Mouse (Mus musculus) fibroblast of lung, adult 2 months (primary cell): ENCODE results near the gene Gnb1.
"Not testable (repeated sequence)": the region's sequence is repeated elsewhere in the genome, so short reads cannot be mapped to it uniquely, and the experiment has no call there.

Experiments
- DNase-seq: peaks from one replicate; pipeline ENCODE4 v3.0.0-alpha.2; 2011; ENCODE audit warnings: low read depth

The Gnb1 gene

DNA sequence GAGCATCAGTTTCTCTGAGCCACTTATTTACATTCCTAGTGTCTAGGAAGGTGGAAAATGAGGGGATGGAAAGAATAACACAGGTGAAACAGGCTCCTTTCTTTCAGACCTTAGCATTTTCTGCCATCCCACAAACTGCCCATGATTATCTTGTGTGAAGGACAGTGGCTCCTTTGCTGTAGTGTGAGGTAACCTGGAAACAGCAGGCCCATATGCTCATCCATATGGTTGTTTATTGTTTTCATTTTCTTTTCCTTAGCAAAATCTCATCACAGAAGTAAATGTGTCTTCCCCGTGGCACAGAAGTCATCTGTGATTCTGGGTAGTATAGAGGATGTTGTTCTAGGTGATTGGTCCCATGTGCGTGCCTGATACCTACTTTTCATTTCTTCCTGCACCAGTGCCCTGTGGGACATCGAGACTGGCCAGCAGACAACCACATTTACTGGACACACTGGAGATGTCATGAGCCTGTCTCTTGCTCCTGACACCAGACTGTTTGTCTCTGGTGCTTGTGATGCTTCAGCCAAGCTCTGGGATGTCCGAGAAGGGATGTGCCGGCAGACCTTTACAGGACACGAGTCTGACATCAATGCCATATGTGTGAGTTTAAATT, 61.9 kb downstream of the Gnb1 start:
- no peak for DNase-seq

DNA sequence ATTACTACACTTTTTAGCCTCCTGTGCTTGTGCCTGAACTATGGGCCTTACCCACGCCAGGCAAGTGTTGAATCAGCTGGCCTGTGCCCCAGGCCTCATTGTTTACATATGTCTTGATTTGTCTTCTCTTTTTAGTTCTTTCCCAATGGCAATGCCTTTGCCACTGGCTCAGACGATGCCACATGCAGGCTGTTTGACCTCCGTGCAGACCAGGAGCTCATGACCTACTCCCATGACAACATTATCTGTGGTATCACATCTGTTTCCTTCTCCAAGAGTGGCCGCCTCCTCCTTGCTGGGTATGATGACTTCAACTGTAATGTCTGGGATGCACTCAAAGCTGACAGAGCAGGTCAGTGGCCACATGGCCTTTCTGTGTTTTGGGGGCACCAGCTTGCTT, 63.7 kb downstream of the Gnb1 start:
- no peak for DNase-seq

- no peak for DNase-seq
Measured at GRCm38 (mm10) chr4:155555464-155555863, 64.3 kb downstream of the Gnb1 start.

GRCm38 (mm10) chr4:155559454-155559853, 68.3 kb downstream of the Gnb1 start:
- DNase-seq: no peak

- DNase-seq: no peak
Measured at GRCm38 (mm10) chr4:155560932-155561331, 69.8 kb downstream of the Gnb1 start.

DNA sequence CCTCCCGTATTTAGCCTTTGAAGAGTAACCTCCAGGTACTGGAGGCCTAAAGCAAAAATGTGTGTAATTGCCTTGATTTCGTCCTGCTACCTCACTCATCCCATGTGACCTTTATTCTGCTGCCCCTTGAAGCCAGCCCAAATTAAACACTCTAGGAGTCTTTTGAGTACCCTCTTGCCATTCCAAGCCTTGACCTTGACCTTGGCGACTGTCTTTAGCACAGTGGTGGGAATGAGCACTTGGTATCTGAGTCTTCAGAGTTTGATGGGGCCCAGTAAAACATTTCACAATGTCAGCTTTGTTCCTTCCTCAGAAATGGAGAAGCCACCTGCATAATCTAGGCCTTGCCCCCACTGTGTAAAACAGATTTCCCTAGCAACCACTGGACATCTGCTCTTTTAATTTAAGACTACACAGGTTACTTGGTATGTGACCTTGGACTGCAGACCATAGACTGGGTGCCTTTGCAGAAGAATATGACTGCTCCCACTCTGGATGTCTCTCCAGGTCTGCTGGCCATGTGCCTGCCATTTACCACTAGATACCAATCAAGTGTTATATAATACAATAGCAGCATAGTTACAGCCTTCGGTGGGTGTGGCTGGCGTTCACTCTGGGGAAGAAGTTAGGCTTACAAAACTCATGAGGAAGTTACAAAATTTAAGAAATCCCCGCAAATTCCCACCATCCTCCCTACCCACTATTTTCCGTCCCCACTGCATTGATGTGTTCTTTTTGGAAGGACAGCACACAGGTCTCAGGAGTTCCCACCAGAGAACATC, 70.7 kb downstream of the Gnb1 start, which contains the start of gene Nadk:
Gene Nadk (plus strand): TSS at position 718 of the 782 bp plus-strand sequence.
- peak; percentile 31 for DNase-seq

GRCm38 (mm10) chr4:155562725-155563399, 71.7 kb downstream of the Gnb1 start:
- DNase-seq: peak; percentile 62

GRCm38 (mm10) chr4:155563400-155564231, 72.5 kb downstream of the Gnb1 start:
- DNase-seq: peak; percentile 97

GRCm38 (mm10) chr4:155564315-155565069, 73.3 kb downstream of the Gnb1 start:
- DNase-seq: peak; percentile 33

- DNase-seq: no peak
Measured at GRCm38 (mm10) chr4:155566555-155566954, 75.4 kb downstream of the Gnb1 start.

GRCm38 (mm10) chr4:155568170-155568569, 77.0 kb downstream of the Gnb1 start:
- DNase-seq: no peak

DNA sequence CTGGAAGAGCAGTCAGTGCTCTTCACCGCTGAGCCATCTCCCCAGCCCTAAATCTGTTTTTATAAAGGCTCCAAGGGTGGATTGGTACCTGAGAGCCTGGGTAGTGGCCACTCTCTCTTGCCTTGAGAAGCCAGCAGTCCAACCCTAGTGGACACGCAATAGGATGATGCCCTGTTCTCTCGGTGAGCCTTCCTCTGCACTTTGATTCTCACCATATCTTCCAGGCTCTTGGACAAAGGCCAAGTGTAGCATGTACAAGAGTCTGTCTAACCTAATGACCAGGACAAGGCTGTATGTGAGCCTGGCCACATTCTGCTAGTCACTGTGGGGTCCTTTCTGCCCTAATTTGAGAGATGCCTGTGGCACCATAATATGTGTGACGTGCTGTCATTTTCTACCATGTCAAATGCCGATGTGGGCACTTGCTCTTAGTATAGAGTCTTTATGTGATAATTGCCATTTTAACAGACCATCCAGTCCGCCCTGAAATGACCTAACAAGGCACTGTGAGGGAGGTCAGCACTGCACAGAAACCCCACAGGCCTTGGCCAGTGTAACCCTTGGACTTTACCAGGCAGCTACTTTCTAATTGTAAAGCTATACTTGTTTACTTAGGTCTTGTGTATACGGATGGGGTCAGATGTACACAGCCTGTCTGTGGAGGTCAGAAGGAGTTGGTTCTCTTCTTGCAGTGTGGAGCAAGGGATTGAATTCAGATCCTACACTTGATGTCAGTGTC, 77.6 kb downstream of the Gnb1 start:
- no peak for DNase-seq

DNA sequence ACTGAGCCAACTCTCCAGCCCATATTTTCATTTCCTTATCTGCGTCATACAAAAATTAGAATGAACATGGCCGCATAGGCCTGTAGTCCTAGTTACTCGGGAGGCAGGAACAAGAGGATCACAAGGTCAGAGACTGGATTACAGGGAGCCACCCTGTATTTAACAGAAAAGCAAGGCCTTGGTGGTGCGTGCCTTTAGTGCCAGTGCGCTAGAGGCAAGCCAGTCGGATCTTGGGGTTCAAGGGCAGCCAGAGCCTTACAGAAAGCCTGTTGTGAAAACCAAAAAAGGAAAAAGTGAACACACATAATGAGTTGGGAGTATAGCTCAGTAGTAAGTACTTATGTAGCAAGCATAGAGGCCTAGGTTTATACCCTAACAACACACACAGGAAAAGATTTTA, 78.7 kb downstream of the Gnb1 start:
- no peak for DNase-seq

GRCm38 (mm10) chr4:155570315-155570714, 79.2 kb downstream of the Gnb1 start:
- not testable (repeated sequence) for DNase-seq

DNA sequence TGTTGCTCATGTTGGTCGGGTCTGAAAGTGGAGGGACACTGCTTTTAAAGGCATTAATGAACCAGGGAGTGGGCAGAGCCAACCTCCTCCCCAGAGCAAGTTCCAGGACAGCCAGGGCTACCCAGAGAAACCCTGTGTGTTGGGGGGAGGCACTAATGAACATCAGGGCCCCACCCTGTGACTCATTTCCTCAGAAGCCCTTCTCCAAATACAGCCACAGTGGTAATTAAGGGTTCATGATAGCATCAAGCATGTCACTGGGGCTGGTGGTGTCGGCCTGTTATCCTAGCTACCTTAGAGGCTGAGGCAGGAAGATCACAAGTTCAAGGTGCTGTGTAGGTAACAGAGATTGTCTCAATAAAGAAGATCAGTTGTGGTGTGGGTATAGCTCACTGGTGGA, 80.3 kb downstream of the Gnb1 start:
- no peak for DNase-seq

- no peak for DNase-seq
Measured at GRCm38 (mm10) chr4:155573155-155573554, 82.0 kb downstream of the Gnb1 start.

DNA sequence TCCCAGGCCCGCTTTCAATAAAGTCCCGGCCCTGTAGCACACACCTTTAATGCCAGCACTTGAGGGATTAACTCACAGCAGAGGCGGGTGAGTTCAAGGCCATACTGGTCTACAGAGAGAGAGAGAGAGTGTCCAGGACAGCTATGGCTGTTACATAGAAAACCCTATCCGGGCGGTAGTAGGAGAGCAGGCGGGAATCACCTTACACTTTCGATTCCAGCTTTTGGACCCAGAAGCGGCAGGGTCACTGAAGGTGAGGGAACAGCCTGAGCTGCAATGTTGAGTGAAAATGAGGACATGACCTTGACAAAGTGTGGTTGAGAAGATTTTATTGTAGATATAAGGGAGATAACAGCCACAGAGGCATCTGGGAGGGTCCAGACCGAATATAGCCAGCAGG, 82.7 kb downstream of the Gnb1 start:
- no peak for DNase-seq

DNA sequence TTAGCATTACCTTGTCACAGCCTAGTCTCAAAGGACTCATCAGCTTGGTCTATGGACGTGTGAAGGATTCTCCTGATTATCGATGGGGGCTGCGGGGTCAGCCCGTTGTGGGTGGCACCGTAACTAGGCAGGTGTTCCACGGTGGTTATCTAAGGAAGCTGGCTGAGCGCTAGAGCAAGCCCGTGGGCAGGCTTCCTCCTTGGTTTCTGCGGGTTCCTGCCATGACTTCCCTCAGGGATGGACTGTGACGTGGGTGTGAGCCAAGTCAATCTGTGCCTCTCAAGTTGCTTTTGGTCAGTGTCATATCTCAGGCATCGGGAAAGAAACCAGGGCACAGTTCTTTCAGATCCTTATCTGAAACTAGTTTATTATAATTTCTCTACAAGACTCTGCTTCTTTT, 83.8 kb downstream of the Gnb1 start:
- no peak for DNase-seq

DNA sequence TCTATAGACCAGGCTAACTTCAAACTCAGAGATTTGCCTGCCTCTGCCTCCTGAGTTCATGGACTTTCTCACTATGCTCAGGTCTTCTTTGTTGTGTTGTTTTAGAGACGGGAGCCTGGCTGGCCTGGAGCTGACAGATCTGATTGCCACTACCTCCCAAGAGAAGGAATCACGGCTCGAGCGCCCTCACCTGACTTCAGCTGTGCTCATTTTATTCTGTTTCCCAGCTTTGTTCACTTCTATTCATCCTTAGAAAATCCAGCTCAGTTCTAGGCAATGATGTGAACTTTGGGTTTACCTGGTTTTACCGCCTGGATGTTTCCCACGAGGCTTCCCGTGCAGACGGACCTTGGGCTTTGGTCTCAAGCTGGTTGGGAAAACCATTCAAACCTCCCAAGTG, 84.4 kb downstream of the Gnb1 start:
- no peak for DNase-seq

DNA sequence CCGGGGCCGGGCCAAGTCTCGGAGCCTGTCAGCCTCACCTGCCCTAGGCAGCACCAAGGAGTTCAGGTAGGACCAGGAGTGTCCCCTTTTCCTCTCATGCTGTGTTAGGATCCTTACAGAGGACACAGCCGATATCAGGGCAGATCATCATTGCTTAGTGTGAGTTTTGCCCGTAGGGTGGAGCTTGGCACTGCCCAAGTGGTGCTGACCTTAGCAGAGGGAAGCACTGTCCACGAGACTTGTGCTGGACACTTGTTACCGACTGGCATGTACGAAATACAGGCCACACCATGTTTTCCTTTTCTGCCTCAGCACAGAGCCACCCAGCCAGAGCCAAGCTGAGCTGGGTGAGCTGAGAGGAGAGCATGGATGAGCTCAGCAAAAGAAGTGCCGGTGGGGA, 86.0 kb downstream of the Gnb1 start:
- DNase-seq: no peak

- no peak for DNase-seq
Measured at GRCm38 (mm10) chr4:155577741-155578140, 86.6 kb downstream of the Gnb1 start.
